Mouse (Mus musculus): Measurements from ENCODE around the gene Lamtor5.

- TF ChIP-seq CTCF (IDR thresholded peaks at IDR 0.05; ENCODE audit: borderline replicate concordance, insufficient read depth, low read length) (no peak), POLR2A (IDR thresholded peaks at IDR 0.05; ENCODE audit: low read depth, low read length) (no peak)
Measured at GRCm38 (mm10) chr3:107239607-107240006, 39.1 kb upstream of the Lamtor5 start, which contains the start of gene Prok1.
